Comparison of ENCODE assay signal across 11 mouse cellular contexts in the genomic region with DNA sequence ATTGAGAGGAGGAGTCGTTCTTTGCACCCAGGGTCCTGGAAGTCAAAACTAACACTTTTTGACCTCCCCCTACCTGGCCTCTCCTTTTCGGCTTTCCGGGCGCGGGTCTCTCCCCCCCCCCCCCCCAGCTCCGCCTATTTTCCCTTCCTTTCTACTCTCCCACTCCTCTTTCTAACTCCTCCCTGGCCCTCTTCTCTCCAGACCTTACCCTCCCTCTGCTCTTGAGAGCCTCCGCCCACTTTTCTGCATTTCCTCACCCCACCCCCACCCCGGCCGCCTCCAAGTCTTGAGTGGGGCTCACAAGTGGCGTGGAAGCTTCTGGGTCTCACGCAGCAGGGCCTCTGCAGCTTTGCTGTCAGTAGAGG. TPM values are rescaled to one million over a fixed set of nuclear protein-coding genes. Genes with fewer than 3 reads are reported as not detected.
DNase-seq lines count a peak whose midpoint lies in the region; ATAC-seq and TF ChIP-seq lines count a peak whose summit lies in the region.
"Had no signal": no experiment of that assay in that cellular context is flagged by ENCODE, and none has a peak within 500 bp of the region (broad histone marks: within the 10 kb centered on the region; RNA-seq: fewer than 3 reads in every experiment).

No protein-coding gene starts in this region.

- no peaks in the 10 kb centered on the region for H3K36me3 ChIP-seq in embryonic facial prominence, embryonic 14.5 days (ENCODE audit: control insufficient read depth, insufficient read depth, low read length)
- H3K36me3 ChIP-seq in hindbrain, postnatal 0 days (ENCODE audit: insufficient read depth, low read length): no peaks in the 10 kb centered on the region
- no peaks in the 10 kb centered on the region for H3K36me3 ChIP-seq in midbrain, postnatal 0 days (ENCODE audit: insufficient read depth, low read length)

- no peak overlapping the region for H3K9ac ChIP-seq in embryonic facial prominence, embryonic 14.5 days (ENCODE audit: low read depth, low read length)
- no peak overlapping the region for H3K9ac ChIP-seq in hindbrain, postnatal 0 days (replicated peaks; ENCODE audit: low read length)
- H3K9ac ChIP-seq in midbrain, postnatal 0 days (replicated peaks; ENCODE audit: low read length, poor library complexity, severe bottlenecking): no peak overlapping the region
- H3K9ac ChIP-seq: liver, embryonic 14.5 days had no signal

- no peaks in the 10 kb centered on the region for H3K9me3 ChIP-seq in embryonic facial prominence, embryonic 14.5 days (ENCODE audit: control insufficient read depth, low read length)
- H3K9me3 ChIP-seq in hindbrain, postnatal 0 days (ENCODE audit: low read length): no peaks in the 10 kb centered on the region
- no peaks in the 10 kb centered on the region for H3K9me3 ChIP-seq in midbrain, postnatal 0 days (ENCODE audit: low read length)

- ATAC-seq in embryonic facial prominence, embryonic 14.5 days (ENCODE audit: low read depth): no peak
- ATAC-seq in hindbrain, postnatal 0 days: no peak
- no peak for ATAC-seq in midbrain, postnatal 0 days (ENCODE audit: low FRiP score)
- ATAC-seq: Patski had no signal

- no peak overlapping the region for H3K27ac ChIP-seq in embryonic facial prominence, embryonic 14.5 days (replicated peaks; ENCODE audit: low read depth, low read length)
- H3K27ac ChIP-seq in hindbrain, postnatal 0 days: no peak overlapping the region
- no peak overlapping the region for H3K27ac ChIP-seq in midbrain, postnatal 0 days (ENCODE audit: low read depth, low read length)
- H3K27ac ChIP-seq: gastrocnemius, adult 2 months; liver, embryonic 14.5 days had no signal

- peaks cover 80% of the 10 kb centered on the region for H3K27me3 ChIP-seq in embryonic facial prominence, embryonic 14.5 days (replicated peaks; ENCODE audit: control insufficient read depth, insufficient read depth, low read length)
- H3K27me3 ChIP-seq in hindbrain, postnatal 0 days (ENCODE audit: insufficient read depth, low read length): peaks cover 54% of the 10 kb centered on the region
- H3K27me3 ChIP-seq in midbrain, postnatal 0 days (ENCODE audit: insufficient read depth, low read length): peaks cover 66% of the 10 kb centered on the region

- H3K4me1 ChIP-seq in embryonic facial prominence, embryonic 14.5 days (ENCODE audit: control insufficient read depth, insufficient read depth, low read length): peaks cover 5% of the 10 kb centered on the region; the same call in 1 of the 2 replicates
- H3K4me1 ChIP-seq in hindbrain, postnatal 0 days (ENCODE audit: insufficient read depth, low read length): no peaks in the 10 kb centered on the region
- H3K4me1 ChIP-seq in midbrain, postnatal 0 days (ENCODE audit: insufficient read depth, low read length): peaks cover 2% of the 10 kb centered on the region; the same call in 1 of the 2 replicates

- H3K4me3 ChIP-seq in embryonic facial prominence, embryonic 14.5 days (ENCODE audit: low read depth, low read length): peak overlapping the region; percentile 40
- H3K4me3 ChIP-seq in hindbrain, postnatal 0 days (ENCODE audit: low read length): peak overlapping the region; percentile 39
- peak overlapping the region; percentile 38; the same call in 1 of the 2 replicates for H3K4me3 ChIP-seq in midbrain, postnatal 0 days (ENCODE audit: low read depth, low read length)
- H3K4me3 ChIP-seq: gastrocnemius, adult 2 months had no signal

- peak; percentile 70 for DNase-seq in R1 (ENCODE audit: low read depth, low spot score)
- no peak for DNase-seq in embryonic facial prominence, embryonic 14.5 days (ENCODE audit: low spot score)
- no peak for DNase-seq in hindbrain, postnatal 0 days (ENCODE audit: low spot score)
- no peak for DNase-seq in midbrain, postnatal 0 days (ENCODE audit: low spot score)
- DNase-seq in kidney, postnatal 36 days: no peak
- no peak for DNase-seq in gastrocnemius, postnatal 36 days
- no peak for DNase-seq in left cerebral cortex, postnatal 36 days (ENCODE audit: low spot score in 2 of 2)
- DNase-seq: gastrocnemius, adult 2 months; kidney, postnatal 4 days had no signal

- TF ChIP-seq CTCF in hindbrain, postnatal 0 days (IDR thresholded peaks at IDR 0.05; ENCODE audit: low read depth): no peak
- no peak for TF ChIP-seq CTCF in midbrain, postnatal 0 days (IDR thresholded peaks at IDR 0.05)

- intact Hi-C loops in gastrocnemius, postnatal 36 days (cut with DNase I): loop anchor here (5.0 kb wide), 1 partner anchor 143 kb away; a partner anchor contains a TSS
- intact Hi-C loops in left cerebral cortex, postnatal 36 days (cut with DNase I): no loop called here

- peak overlapping the region; percentile 67 for H3K4me2 ChIP-seq in embryonic facial prominence, embryonic 14.5 days (ENCODE audit: low read depth, low read length)
- H3K4me2 ChIP-seq in hindbrain, postnatal 0 days (ENCODE audit: low read depth, low read length): peak overlapping the region; percentile 61
- peak overlapping the region; percentile 60; the same call in 1 of the 2 replicates for H3K4me2 ChIP-seq in midbrain, postnatal 0 days (ENCODE audit: low read depth, low read length, poor library complexity, severe bottlenecking)

- 2% methylated on average over 7 of the region's 11 CpGs for WGBS in embryonic facial prominence, embryonic 14.5 days
- 4% methylated on average over 7 of the region's 11 CpGs for WGBS in hindbrain, postnatal 0 days
- WGBS in midbrain, postnatal 0 days: 3% methylated on average over 7 of the region's 11 CpGs

RNA-seq across cellular contexts. Expression of a gene that starts 0.3 kb away (rescaled TPM):
- not detected in 2 replicates for polyA plus RNA-seq in embryonic facial prominence, embryonic 14.5 days (2014; fragmentation: Nextera tagmentation; extraction: Ambion mirVana)
- 3.5 and 4.4 TPM in 2 replicates for total RNA-seq in hindbrain, postnatal 0 days (2014; rRNA removed)
- 1.5 and 2.4 TPM in 2 replicates for polyA plus RNA-seq in hindbrain, postnatal 0 days (2015; fragmentation: Nextera tagmentation; extraction: Ambion mirVana)
- total RNA-seq in midbrain, postnatal 0 days (2014; rRNA removed): 0.42 and 0.93 TPM in 2 replicates
- 0.22 and 0.36 TPM in 2 replicates for polyA plus RNA-seq in midbrain, postnatal 0 days (2015; fragmentation: Nextera tagmentation; extraction: Ambion mirVana)
- not detected for total RNA-seq in gastrocnemius, postnatal 36 days (2021)
- total RNA-seq in left cerebral cortex, postnatal 36 days (2021): 1 to 10 TPM in 1 of 2 experiments, under 1 TPM in 1; 0.81 to 2.3 TPM
- total RNA-seq: gastrocnemius, adult 2 months had no signal
- polyA plus RNA-seq: liver, embryonic 14.5 days; Patski had no signal

RNA-seq across cellular contexts. Expression of a gene that starts 0.8 kb away (rescaled TPM):
- polyA plus RNA-seq in embryonic facial prominence, embryonic 14.5 days (2014; fragmentation: Nextera tagmentation; extraction: Ambion mirVana): 0.67 and 0.84 TPM in 2 replicates
- 30.8 and 32.2 TPM in 2 replicates for total RNA-seq in hindbrain, postnatal 0 days (2014; rRNA removed)
- 22.3 and 23.8 TPM in 2 replicates for polyA plus RNA-seq in hindbrain, postnatal 0 days (2015; fragmentation: Nextera tagmentation; extraction: Ambion mirVana)
- 4.1 and 7.5 TPM in 2 replicates for total RNA-seq in midbrain, postnatal 0 days (2014; rRNA removed)
- polyA plus RNA-seq in midbrain, postnatal 0 days (2015; fragmentation: Nextera tagmentation; extraction: Ambion mirVana): 3.9 and 5.5 TPM in 2 replicates
- not detected for total RNA-seq in gastrocnemius, postnatal 36 days (2021)
- 1 to 10 TPM; 1.1 to 1.8 TPM for total RNA-seq in left cerebral cortex, postnatal 36 days (2021)
- total RNA-seq: gastrocnemius, adult 2 months had no signal
- polyA plus RNA-seq: liver, embryonic 14.5 days; Patski had no signal

RNA-seq across cellular contexts. Expression of a gene that starts 47.8 kb away (rescaled TPM):
- polyA plus RNA-seq in embryonic facial prominence, embryonic 14.5 days (2014; fragmentation: Nextera tagmentation; extraction: Ambion mirVana): 13.4 and 16.1 TPM in 2 replicates
- total RNA-seq in hindbrain, postnatal 0 days (2014; rRNA removed): 10.3 and 12.2 TPM in 2 replicates
- 18.3 and 18.8 TPM in 2 replicates for polyA plus RNA-seq in hindbrain, postnatal 0 days (2015; fragmentation: Nextera tagmentation; extraction: Ambion mirVana)
- 9.9 and 17.6 TPM in 2 replicates for total RNA-seq in midbrain, postnatal 0 days (2014; rRNA removed)
- polyA plus RNA-seq in midbrain, postnatal 0 days (2015; fragmentation: Nextera tagmentation; extraction: Ambion mirVana): 16.8 and 18.5 TPM in 2 replicates
- 1 to 10 TPM; 3.8 to 4.5 TPM for total RNA-seq in gastrocnemius, postnatal 36 days (2021)
- total RNA-seq in left cerebral cortex, postnatal 36 days (2021): 10 to 100 TPM; 16.6 to 24.4 TPM
